Mouse (Mus musculus) ovary, postnatal 10 days (tissue): ENCODE measurements at regions not wholly inside any gene's neighbourhood (a gene's known extent, or its start where the extent isn't known, plus 50 kb on each side); places are given as distances from the start of the nearest gene placed in this dataset.

ENCODE experiments used
- DNase-seq: peaks from one replicate; pipeline ENCODE4 v3.0.0; 2022; ENCODE audit warnings: low spot score

- DNase-seq = no peak
These were observed 955.2 kb downstream of the Gsdmc2 start for GRCm38 (mm10) chr15:62889798-62890197.

GRCm38 (mm10) chr15:62885331-62885730 lies 959.6 kb downstream of the Gsdmc2 start:
- no peak for DNase-seq

GRCm38 (mm10) chr15:62871082-62871766 lies 973.8 kb downstream of the Gsdmc2 start:
- no peak for DNase-seq

- DNase-seq = no peak
These were observed 982.4 kb downstream of the Gsdmc2 start for GRCm38 (mm10) chr15:62862574-62862973.

- no peak for DNase-seq
These were observed 983.6 kb downstream of the Gsdmc2 start for GRCm38 (mm10) chr15:62861422-62861821.

- no peak for DNase-seq
These were observed 995.7 kb downstream of the Gsdmc2 start for GRCm38 (mm10) chr15:62849326-62849725.

GRCm38 (mm10) chr15:62845884-62846283 lies 999.1 kb downstream of the Gsdmc2 start:
- no peak for DNase-seq

- DNase-seq = no peak
These were observed 1019.4 kb downstream of the Gsdmc2 start for GRCm38 (mm10) chr15:62825586-62825985.

GRCm38 (mm10) chr15:62823861-62824518 lies 1021.0 kb downstream of the Gsdmc2 start:
- DNase-seq = no peak

GRCm38 (mm10) chr15:62822305-62822704 lies 1022.7 kb downstream of the Gsdmc2 start:
- no peak for DNase-seq

GRCm38 (mm10) chr15:62813093-62813492 lies 1031.9 kb downstream of the Gsdmc2 start:
- DNase-seq = no peak

- no peak for DNase-seq
These were observed 1033.0 kb downstream of the Gsdmc2 start for GRCm38 (mm10) chr15:62812026-62812425.

GRCm38 (mm10) chr15:62809320-62809719 lies 1035.7 kb downstream of the Gsdmc2 start:
- no peak for DNase-seq

GRCm38 (mm10) chr15:62808087-62808808 lies 1036.7 kb downstream of the Gsdmc2 start:
- no peak for DNase-seq

GRCm38 (mm10) chr15:62807364-62807763 lies 1037.6 kb downstream of the Gsdmc2 start:
- DNase-seq = no peak

GRCm38 (mm10) chr15:62802770-62803169 lies 1042.2 kb downstream of the Gsdmc2 start:
- DNase-seq = no peak

- no peak for DNase-seq
These were observed 1046.2 kb downstream of the Gsdmc2 start for GRCm38 (mm10) chr15:62798731-62799130.

- no peak for DNase-seq
These were observed 1051.4 kb downstream of the Gsdmc2 start for GRCm38 (mm10) chr15:62793569-62793968.

GRCm38 (mm10) chr15:62792084-62792483 lies 1052.9 kb downstream of the Gsdmc2 start:
- DNase-seq = no peak

GRCm38 (mm10) chr15:62787753-62788152 lies 1057.2 kb downstream of the Gsdmc2 start:
- no peak for DNase-seq

GRCm38 (mm10) chr15:62786315-62786714 lies 1058.7 kb downstream of the Gsdmc2 start:
- DNase-seq = no peak

- no peak for DNase-seq
These were observed 1060.4 kb downstream of the Gsdmc2 start for GRCm38 (mm10) chr15:62784456-62785139.
